Mouse (Mus musculus) layer of hippocampus, postnatal 36 days (tissue): ENCODE data around the gene Tomm20l. TPM values are rescaled to one million over a fixed set of nuclear protein-coding genes. Genes with fewer than 3 reads are reported as not detected.

Experiments
- DNase-seq, 2 experiments: peaks; one replicate each; pipeline ENCODE4 v3.0.0; 2022
- total RNA-seq, 2 experiments: library from RNA; stranded (reverse); gene quantifications; 2 replicates each; pipeline ENCODE4 v1.2.3; 2021

The Tomm20l gene
- total RNA-seq, 2 experiments from 2014 or later, result not detected

- no peak for DNase-seq
These were observed 46.7 kb downstream of the Tomm20l start for GRCm38 (mm10) chr12:71157974-71158373.

- no peak for DNase-seq
These were observed 53.2 kb downstream of the Tomm20l start for GRCm38 (mm10) chr12:71164410-71164809.

- no peak for DNase-seq
These were observed 58.7 kb downstream of the Tomm20l start for GRCm38 (mm10) chr12:71169911-71170310.

Other genes starting within 250 kb of the Tomm20l start
- gene Actr10, start 173.6 kb upstream of the Tomm20l start, total RNA-seq, result 100 to 1,000 TPM; 162 to 168 TPM
- gene Psma3, start 136.8 kb upstream of the Tomm20l start, total RNA-seq, result 100 to 1,000 TPM; 214 to 229 TPM
- 10 to 100 TPM; 41.7 to 44.2 TPM for gene Arid4a, start 95.4 kb upstream of the Tomm20l start, total RNA-seq
- gene Timm9, start 25.3 kb downstream of the Tomm20l start, total RNA-seq, result 10 to 100 TPM; 61.4 to 61.9 TPM
- gene 2700049A03Rik, start 25.4 kb downstream of the Tomm20l start, total RNA-seq, result 1 to 10 TPM; 7.6 to 8.3 TPM
- 1 to 10 TPM; 7.8 to 8.2 TPM for gene Dact1, start 198.5 kb downstream of the Tomm20l start, total RNA-seq